Mouse (Mus musculus) lung, adult 18-20 months (tissue): ENCODE measurements at regions not wholly inside any gene's neighbourhood (a gene's known extent, or its start where the extent isn't known, plus 50 kb on each side); places are given as distances from the start of the nearest gene placed in this dataset.
A peak's percentile ranks its signal among the peaks of the same experiment; 100 is the strongest.

ENCODE experiments used
- DNase-seq, 2 experiments: peaks; one replicate each; pipeline ENCODE4 v3.0.0; 2022; ENCODE audit warnings: mixed read lengths in 2 of 2

DNA sequence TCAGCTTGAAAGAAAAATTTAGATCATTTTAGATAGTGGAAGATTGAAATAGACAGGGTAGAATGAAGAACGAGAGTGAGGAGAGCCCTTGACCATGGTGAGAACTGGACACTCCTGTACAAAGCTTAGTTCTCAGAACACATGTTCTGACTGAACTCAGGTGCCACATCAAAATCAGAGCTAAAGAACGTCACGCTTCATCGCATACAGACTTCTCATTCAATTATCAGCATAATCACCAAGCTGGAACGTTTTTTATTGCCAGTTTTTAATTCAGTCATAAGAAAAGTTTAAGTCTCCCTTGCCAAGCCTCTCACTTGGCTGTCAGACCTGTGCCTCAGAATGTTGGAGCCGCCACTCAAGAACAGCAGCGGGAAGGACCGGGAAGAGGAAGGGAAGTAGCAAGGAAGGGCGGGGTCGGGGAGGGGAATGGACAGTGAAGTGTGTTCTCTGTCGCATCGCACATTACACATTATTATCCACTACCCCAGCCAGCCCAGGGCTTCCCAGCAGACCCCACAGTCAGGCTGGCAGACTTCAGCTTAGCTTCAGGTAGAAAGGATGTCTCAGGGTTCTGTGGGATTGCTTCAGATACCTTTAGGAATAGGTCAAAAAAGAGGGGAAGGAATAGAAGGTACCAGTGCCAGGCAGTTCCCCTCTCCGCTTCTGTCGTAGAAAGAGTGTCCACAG, 140.1 kb upstream of the Smim15 start:
- no peak for DNase-seq

- peak in 1 of 2 experiments; percentile 12 for DNase-seq
These were observed 140.9 kb upstream of the Smim15 start for GRCm38 (mm10) chr13:107903150-107903959.

DNA sequence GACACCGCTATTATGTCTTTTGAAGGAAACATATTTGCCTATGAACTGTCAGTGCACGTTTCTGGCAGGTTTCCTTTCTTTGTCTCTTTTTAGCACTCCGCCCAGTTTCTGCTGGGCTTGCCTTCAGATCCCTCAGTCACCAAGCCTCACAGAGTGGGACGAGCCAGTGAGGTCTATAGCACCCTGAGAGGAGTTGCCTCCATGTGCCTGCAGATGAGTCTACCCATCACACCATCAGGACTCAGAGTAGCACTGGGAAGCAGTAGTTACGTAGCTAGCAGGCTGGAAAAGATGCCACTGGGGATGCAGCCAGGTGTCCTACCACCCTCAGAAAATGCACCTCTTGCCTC, 141.5 kb upstream of the Smim15 start:
- DNase-seq, result no peak

- DNase-seq, result peak; percentile 54 to 61
These were observed 144.5 kb upstream of the Smim15 start for GRCm38 (mm10) chr13:107899600-107900229.

DNA sequence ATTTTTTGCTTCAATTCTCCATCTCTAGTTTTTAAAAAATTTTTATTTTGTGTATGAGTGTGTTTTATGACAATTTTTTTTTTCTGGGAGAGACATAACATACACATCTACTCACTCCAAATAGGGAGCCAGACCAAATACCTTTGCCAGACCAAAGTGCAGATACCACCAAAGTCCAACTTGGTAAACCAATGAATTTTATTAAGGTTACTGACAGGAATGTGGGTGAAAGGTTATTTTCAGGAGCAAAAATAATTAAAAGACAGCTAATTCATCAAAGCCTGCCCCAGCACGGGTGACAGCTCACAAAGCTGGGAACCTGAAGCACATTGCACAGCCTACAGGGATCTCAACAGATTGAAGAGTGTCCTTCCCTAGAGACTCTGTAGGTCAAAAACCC, 146.6 kb upstream of the Smim15 start:
- DNase-seq, result no peak

- DNase-seq, result no peak
These were observed 147.1 kb upstream of the Smim15 start for GRCm38 (mm10) chr13:107897184-107897583.

DNA sequence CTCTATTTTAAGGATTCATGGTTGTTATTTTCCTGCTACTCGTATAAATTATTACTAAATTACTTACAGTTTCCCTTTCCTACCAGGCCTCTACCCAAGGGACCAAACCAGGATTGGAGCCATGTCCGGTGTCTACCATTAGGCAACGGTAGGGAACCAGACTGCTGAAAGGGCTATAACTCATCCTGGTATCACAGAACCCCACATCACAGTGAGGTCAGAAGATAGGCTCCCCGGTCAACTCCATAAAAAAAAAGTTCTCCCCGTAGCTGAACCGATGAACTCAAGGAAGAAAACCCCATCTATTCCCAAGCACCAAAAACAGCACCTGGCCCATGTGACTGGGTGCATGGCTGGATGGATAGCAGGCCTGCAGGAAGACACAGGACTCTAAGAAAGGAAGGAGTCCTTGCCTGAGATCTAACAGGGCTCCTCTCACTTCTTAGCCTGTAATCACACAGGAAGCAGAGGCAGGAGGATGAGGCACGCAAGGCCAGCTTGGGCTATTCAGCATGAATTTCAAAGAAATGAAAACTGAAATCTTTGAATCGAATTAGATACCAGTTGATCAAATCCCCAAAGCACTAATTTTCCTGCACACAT, 150.6 kb upstream of the Smim15 start:
- DNase-seq, result no peak

DNA sequence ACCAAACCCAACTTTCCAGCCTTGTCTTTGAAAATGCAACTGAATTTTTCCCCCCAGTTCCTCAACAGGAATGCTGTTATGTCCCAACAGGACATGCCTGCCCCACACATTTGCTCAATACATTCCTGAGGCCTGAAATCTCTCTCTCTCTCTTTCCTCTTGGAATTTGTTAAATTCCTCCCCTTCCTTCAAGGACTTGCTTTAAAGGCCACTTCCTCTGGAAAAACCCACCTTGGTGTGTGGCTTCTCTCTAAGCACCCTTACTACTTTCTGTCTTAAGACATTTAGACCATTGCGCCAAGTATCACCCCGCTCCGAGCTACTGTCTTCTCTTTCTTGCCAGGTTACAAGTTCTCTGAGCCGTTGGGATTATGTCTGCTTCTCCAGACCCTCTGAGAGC, 151.2 kb upstream of the Smim15 start:
- DNase-seq, result no peak

- no peak for DNase-seq
These were observed 152.3 kb upstream of the Smim15 start for GRCm38 (mm10) chr13:107891946-107892345.

DNA sequence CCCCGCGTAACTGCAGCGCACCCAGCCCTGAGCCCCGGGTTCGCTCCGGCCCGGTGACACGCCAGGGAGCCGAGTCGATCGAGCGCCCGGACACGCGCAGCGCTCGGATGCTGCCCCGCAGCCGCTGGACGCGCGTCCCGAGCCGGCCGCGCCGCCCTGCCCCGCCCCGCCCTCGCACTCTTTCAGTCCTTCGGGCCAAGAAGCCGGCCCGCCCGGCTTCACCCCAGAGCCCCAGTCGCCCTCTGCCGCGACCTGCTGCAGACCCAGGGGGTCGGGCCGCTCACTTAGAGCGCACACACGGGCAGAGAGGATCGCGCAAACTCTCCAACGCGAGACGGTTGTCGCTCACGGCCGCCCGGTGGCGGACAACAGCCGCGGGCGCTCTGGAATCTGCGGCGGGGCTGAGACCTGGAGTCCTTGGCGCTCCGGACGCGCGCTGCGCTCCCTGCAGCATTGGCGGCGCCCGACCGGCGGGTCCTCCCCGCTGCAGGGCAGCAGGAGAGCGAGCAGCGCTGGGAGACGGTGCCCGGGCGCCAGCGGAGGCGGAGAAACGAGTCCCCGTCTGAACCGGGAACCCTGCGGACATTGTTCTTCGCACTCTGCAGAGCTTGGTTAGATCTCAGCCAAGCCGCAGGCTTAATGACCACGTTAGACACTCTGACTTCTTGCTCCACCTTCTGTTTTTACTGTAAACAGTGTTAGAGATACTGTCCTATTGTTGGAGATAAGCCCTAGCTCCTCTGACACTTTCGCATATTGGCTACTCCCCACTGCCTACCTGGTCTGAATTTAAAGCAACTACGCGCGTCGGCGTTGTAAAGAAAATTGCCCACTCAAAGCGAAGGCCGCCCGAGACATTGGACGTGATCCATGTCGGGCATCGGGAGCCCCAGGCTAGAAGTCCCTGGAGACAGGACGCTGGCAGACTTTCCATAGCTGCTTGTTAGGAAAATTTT, 153.1 kb upstream of the Smim15 start:
- peak; percentile 74 to 76 for DNase-seq

- DNase-seq, result peak; percentile 99 to 100
These were observed 154.0 kb upstream of the Smim15 start for GRCm38 (mm10) chr13:107889985-107890865.

DNA sequence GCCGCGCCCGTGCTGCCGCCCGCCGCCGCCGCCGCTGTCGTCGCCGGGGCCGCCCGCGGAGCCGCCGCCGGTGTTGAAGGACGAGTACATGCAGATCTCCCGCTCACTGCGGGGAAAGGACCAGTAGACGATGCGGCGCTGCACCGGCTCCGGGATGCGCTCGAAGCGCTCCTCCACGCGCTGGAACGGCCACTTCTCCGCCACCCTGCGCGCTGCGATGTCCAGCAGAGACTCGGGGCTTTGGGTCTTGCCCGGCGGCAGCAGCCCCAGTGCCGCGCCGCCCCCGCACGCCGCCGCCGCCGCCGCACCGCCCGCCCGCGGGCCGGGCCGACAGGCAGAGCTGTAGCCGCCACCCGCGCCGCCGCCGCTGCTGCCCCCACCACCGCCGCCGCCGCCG, 154.7 kb upstream of the Smim15 start:
- DNase-seq, result no peak

GRCm38 (mm10) chr13:107888571-107889451, 155.4 kb upstream of the Smim15 start:
- DNase-seq, result peak; percentile 73 to 79

DNA sequence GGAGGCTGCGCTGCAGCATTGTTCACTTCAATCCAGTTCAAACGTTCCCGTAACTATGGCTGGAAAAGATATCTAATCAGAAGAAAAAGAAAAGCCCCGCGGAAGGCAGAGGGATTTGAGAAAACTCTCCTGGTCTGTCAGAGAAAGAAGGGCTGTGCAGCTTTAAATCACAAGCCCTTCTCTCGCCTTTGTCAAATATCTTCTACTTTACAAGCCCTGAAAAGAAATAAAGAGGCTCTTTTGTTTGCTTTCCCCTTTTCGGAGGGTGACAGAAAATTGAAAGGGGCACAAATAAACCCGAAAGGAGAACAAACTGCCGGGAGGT, 156.1 kb upstream of the Smim15 start:
- DNase-seq, result no peak

DNA sequence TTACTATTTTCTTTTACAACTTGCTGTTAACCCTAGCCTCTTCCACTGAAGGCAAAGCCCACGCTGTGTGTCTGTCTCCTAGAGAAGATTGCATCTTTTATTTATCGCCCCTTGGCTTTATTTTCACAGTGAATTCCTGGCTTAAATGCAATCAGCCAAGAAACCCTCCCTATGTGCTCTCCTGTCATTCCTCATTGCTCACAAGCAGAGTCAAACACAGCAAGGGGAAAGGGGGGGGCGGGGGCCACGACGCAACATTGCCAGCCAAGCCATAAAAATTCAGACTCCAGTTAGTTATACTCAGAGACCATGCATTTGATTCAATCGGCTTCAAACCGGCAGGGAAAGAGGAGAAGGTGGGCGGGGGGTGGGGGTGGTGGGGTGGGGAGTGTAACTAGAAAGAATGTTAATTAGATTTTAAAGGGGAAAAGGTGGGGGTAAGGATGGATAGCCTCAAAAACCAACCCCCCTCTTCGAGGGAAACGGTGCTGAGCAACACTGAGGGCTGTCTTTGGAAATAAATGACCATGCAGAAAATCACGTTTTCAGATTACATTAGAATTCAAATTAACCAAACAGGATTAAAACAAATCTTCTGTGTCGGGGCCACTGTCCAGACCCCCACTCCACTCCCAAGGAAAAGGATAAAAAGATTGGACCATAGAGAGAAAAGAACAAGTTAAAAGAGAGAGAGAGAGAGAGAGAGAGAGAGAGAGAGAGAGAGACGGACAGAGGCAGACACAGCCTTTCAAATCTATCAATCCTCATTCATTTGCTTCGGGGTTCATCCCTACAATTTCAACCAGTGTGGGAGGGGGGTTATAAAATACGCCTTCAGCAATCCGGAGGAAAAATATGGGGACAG, 156.6 kb upstream of the Smim15 start:
- DNase-seq, result no peak

DNA sequence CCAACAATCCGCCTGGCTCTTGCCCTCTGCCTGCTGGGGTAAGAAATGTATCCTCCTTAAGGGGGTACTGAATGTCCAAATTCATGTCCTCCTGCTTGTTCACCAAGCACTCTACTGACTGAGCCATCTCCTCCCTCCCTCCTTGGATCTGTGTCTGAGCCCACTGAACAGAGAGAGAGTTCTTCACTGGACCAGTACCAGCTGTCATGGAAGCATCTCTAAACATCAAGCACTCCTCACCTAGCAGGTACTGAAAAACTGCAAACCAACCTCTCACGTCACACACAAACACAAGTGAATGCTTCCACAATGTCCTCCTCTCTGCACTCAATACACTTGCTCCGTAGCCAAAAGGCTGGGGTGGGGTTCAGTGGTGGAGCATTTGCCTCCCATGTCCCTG, 159.4 kb upstream of the Smim15 start:
- DNase-seq, result no peak

GRCm38 (mm10) chr13:107882337-107882736, 161.9 kb upstream of the Smim15 start:
- no peak for DNase-seq

DNA sequence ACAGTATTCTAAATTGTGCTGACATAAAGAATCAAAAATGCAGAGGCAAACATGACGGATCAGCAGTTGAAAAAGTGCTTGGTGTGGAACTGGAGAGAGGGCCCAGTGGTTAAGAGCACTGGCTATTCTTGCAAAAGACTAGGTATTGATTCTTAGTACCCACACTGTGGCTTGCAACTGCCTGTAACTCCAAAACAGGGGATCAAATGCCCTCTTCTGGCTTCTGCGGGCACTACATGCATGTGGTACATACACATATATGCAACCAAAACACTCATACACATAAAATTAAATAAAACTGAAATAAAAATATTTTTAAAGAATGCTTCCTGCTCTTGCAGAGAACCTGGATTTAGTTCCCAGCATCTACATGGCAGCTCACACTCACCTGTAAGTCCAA, 163.7 kb upstream of the Smim15 start:
- no peak for DNase-seq

- peak; percentile 59 to 64 for DNase-seq
These were observed 164.7 kb upstream of the Smim15 start for GRCm38 (mm10) chr13:107879535-107879934.
